Mouse (Mus musculus) inflammation-experienced regulatory T-cells (primary cell): ENCODE measurements around the gene Anxa9. TPM values are rescaled to one million over a fixed set of nuclear protein-coding genes. Genes with fewer than 3 reads are reported as not detected.

Source experiments
- polyA plus RNA-seq, 2 experiments: library from polyadenylated mRNA; unstranded; fragments of 100-300 nt; shearing (Covaris generic); gene quantifications; one replicate each; pipeline ENCODE4 v1.2.1; 2017

Anxa9 gene
- 1 to 10 TPM in 1 of 2 experiments, under 1 TPM in 1; 0.53 to 2.8 TPM for polyA plus RNA-seq

DNA sequence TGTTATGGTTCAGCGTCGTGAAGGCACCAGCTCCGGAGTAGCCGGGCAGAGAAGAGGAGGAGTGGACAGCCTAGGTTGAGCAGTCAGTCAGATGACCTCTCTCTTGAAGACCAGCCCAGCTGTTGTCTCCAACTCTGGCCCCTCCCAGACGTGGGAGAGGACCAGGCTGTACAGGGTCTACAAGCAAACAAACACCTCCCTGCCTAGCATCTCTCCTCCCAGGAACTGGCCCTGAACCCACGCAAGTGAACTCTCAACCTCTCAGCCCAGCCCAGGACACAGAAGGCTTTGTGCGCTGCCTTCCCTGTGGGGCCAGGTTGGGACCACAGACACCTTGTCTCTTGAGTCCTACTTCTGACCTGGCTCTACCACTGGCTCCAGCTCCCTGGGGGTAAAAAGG, at the start of gene Anxa9:
Anxa9 (minus strand) TSS at position 77 of the 400 bp plus-strand sequence.

GRCm38 (mm10) chr3:95314486-95315093, 7.6 kb upstream of the Anxa9 start, which contains the start of gene Cers2:
Gene Cers2, plus strand, starts transcription at chr3:95314791.

GRCm38 (mm10) chr3:95281216-95282126, 25.5 kb downstream of the Anxa9 start, which contains the start of the genes Mindy1 and Prune1:
Gene Mindy1, plus strand, starts transcription at chr3:95281345.
Gene Prune1, minus strand, starts transcription at chr3:95282076.

GRCm38 (mm10) chr3:95250783-95251424, 56.1 kb downstream of the Anxa9 start, which contains the start of gene Bnipl:
Gene Bnipl, minus strand, starts transcription at chr3:95251193.

Other genes starting within 250 kb of the Anxa9 start
- gene Pip5k1a, start 200.2 kb downstream of the Anxa9 start, polyA plus RNA-seq, result 10 to 100 TPM; 24.4 to 30.3 TPM
- gene Vps72, start 196.2 kb downstream of the Anxa9 start, polyA plus RNA-seq, result 100 to 1,000 TPM; 113 to 128 TPM
- gene Tmod4, start 182.7 kb downstream of the Anxa9 start, polyA plus RNA-seq, result 1 to 10 TPM; 2.7 to 6.6 TPM
- gene Scnm1, start 173.2 kb downstream of the Anxa9 start, polyA plus RNA-seq, result 100 to 1,000 TPM in 1 of 2 experiments, 10 to 100 TPM in 1; 67.0 to 102 TPM
- 10 to 100 TPM; 23.0 to 27.7 TPM for gene Lysmd1, start 173.1 kb downstream of the Anxa9 start, polyA plus RNA-seq
- gene Tnfaip8l2, start 164.8 kb downstream of the Anxa9 start, polyA plus RNA-seq, result 100 to 1,000 TPM; 214 to 231 TPM
- 1 to 10 TPM in 1 of 2 experiments, under 1 TPM in 1; 0.65 to 2.3 TPM for gene Sema6c, start 146.7 kb downstream of the Anxa9 start, polyA plus RNA-seq
- 10 to 100 TPM; 22.9 to 29.6 TPM for gene Gabpb2, start 89.3 kb downstream of the Anxa9 start, polyA plus RNA-seq
- gene Cdc42se1, start 78.4 kb downstream of the Anxa9 start, polyA plus RNA-seq, result 100 to 1,000 TPM; 332 to 495 TPM
- 10 to 100 TPM in 1 of 2 experiments, 1 to 10 TPM in 1; 4.8 to 10.1 TPM for gene Mllt11, start 75.0 kb downstream of the Anxa9 start, polyA plus RNA-seq
- 1 to 10 TPM in 1 of 2 experiments, under 1 TPM in 1; 0.71 to 2.3 TPM for gene Gm128, start 65.6 kb downstream of the Anxa9 start, polyA plus RNA-seq
- under 1 TPM; 0.20 to 0.34 TPM for gene Bnipl, start 56.0 kb downstream of the Anxa9 start, polyA plus RNA-seq
- gene Mindy1, start 25.8 kb downstream of the Anxa9 start, polyA plus RNA-seq, result 10 to 100 TPM; 24.4 to 31.9 TPM
- gene Prune1, start 25.1 kb downstream of the Anxa9 start, polyA plus RNA-seq, result 1 to 10 TPM; 6.1 to 6.3 TPM
- 100 to 1,000 TPM; 222 to 295 TPM for gene Cers2, start 7.6 kb upstream of the Anxa9 start, polyA plus RNA-seq
- 10 to 100 TPM; 27.5 to 32.4 TPM for gene Setdb1, start 50.0 kb upstream of the Anxa9 start, polyA plus RNA-seq
- under 1 TPM in 1 of 2 experiments, not detected in 1; 0.80 TPM for gene 4930558C23Rik, start 95.7 kb upstream of the Anxa9 start, polyA plus RNA-seq
- 10 to 100 TPM; 47.2 to 50.7 TPM for gene Arnt, start 127.2 kb upstream of the Anxa9 start, polyA plus RNA-seq
- gene Ctsk, start 192.1 kb upstream of the Anxa9 start, polyA plus RNA-seq, result under 1 TPM in 1 of 2 experiments, not detected in 1; 0.37 TPM
- 100 to 1,000 TPM; 290 to 395 TPM for gene Ctss, start 219.6 kb upstream of the Anxa9 start, polyA plus RNA-seq